In the genomic region with DNA sequence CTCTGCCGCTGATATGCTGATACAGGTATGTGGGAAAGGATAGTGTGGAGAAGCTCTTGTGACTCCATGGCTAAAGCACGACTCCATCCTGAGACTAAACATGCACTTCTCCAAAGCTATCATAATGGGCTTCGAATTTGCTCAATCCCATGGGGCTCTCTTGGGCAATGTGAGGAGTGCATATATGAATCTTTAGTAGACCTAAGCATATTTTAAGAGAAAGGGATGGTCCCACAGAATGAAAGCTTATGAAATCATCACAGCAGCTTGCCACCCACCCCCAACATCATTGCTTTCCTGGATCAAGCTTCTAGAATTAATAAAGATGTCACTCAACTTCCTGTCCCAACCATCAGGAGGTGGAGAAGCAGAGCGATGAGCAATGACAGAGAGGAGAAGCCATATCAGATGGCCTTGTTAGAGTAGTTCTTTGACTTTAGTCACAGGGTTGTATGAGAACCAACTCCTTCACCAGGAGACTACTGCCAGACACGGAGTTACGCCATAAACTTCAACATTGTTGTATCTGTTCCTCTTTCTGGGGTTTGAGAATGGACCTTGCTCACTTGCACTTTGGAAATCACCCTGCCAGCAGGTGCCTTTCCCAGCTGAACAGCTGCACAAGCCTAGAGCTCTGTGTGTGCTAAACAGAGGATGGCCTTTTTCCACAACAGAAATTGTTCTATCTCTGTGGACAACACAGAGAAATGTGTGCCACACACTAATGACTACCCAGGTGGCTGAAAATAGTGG, we compare ENCODE assay signal across 24 mouse cellular contexts.
"Had no signal": no experiment of that assay in that cellular context is flagged by ENCODE, and none has a peak within 500 bp of the region (broad histone marks: within the 10 kb centered on the region; RNA-seq: fewer than 3 reads in every experiment).

No protein-coding gene starts in this region.

- H3K9ac ChIP-seq: kidney, embryonic 15.5 days; limb, embryonic 13.5 days; liver, embryonic 13.5 days; lung, embryonic 15.5 days; midbrain, embryonic 12.5 days; midbrain, embryonic 15.5 days; neural tube, embryonic 12.5 days; neural tube, embryonic 15.5 days had no signal

- ATAC-seq: intestine, embryonic 16.5 days; midbrain, embryonic 15.5 days had no signal

- DNase-seq: kidney, adult 18-20 months; kidney, postnatal 10 days; kidney, postnatal 36 days; layer of hippocampus, adult 9-11 months; liver, embryonic 13.5 days; lung, adult 18-20 months; lung, postnatal 10 days; lung, postnatal 36 days; right cerebral cortex, adult 18-20 months; right cerebral cortex, postnatal 14 days; right cerebral cortex, postnatal 4 days; thymus, adult 2 months; thymus, postnatal 14 days; thymus, postnatal 4 days had no signal

- H3K27ac ChIP-seq: kidney, embryonic 15.5 days; limb, embryonic 10.5 days; limb, embryonic 13.5 days; liver, embryonic 13.5 days; lung, embryonic 15.5 days; midbrain, embryonic 12.5 days; midbrain, embryonic 15.5 days; neural tube, embryonic 12.5 days; neural tube, embryonic 15.5 days; stomach, postnatal 0 days had no signal

- H3K36me3 ChIP-seq: kidney, embryonic 15.5 days; limb, embryonic 10.5 days; limb, embryonic 13.5 days; liver, embryonic 13.5 days; lung, embryonic 15.5 days; midbrain, embryonic 12.5 days; midbrain, embryonic 15.5 days; neural tube, embryonic 12.5 days; neural tube, embryonic 15.5 days had no signal

- H3K4me3 ChIP-seq: kidney, embryonic 15.5 days; limb, embryonic 10.5 days; limb, embryonic 13.5 days; liver, embryonic 13.5 days; lung, embryonic 15.5 days; midbrain, embryonic 12.5 days; midbrain, embryonic 15.5 days; neural tube, embryonic 12.5 days; neural tube, embryonic 15.5 days had no signal

- H3K9me3 ChIP-seq: kidney, embryonic 15.5 days; limb, embryonic 10.5 days; limb, embryonic 13.5 days; liver, embryonic 13.5 days; lung, embryonic 15.5 days; midbrain, embryonic 12.5 days; midbrain, embryonic 15.5 days; neural tube, embryonic 12.5 days; neural tube, embryonic 15.5 days had no signal

- H3K4me2 ChIP-seq: kidney, embryonic 15.5 days; limb, embryonic 13.5 days; liver, embryonic 13.5 days; lung, embryonic 15.5 days; midbrain, embryonic 12.5 days; midbrain, embryonic 15.5 days; neural tube, embryonic 12.5 days; neural tube, embryonic 15.5 days had no signal

- H3K27me3 ChIP-seq: liver, embryonic 13.5 days; lung, embryonic 15.5 days; neural tube, embryonic 12.5 days had no signal

- H3K4me1 ChIP-seq: kidney, embryonic 15.5 days; limb, embryonic 10.5 days; limb, embryonic 13.5 days; liver, embryonic 13.5 days; lung, embryonic 15.5 days; midbrain, embryonic 12.5 days; midbrain, embryonic 15.5 days; neural tube, embryonic 12.5 days; neural tube, embryonic 15.5 days had no signal
